Mouse (Mus musculus) Muller cell, postnatal 12 days (primary cell): ENCODE results near the gene Cd80.
"Not testable (repeated sequence)": the region's sequence is repeated elsewhere in the genome, so short reads cannot be mapped to it uniquely, and the experiment has no call there.

Experiments used
- DNase-seq: peaks from one replicate; pipeline ENCODE4 v3.0.0-alpha.2; 2015; ENCODE audit errors: inconsistent ontology term

The Cd80 gene

GRCm38 (mm10) chr16:38472507-38472873 is 17.1 kb downstream of the Cd80 start:
- no peak for DNase-seq

GRCm38 (mm10) chr16:38473661-38474060 is 18.3 kb downstream of the Cd80 start:
- no peak for DNase-seq

GRCm38 (mm10) chr16:38474677-38475286 is 19.4 kb downstream of the Cd80 start:
- DNase-seq = no peak

- peak; percentile 5 for DNase-seq
Measured at GRCm38 (mm10) chr16:38475681-38476311, 20.4 kb downstream of the Cd80 start.

- peak; percentile 75 for DNase-seq
Measured at GRCm38 (mm10) chr16:38476312-38477240, 21.2 kb downstream of the Cd80 start.

- DNase-seq = not testable (repeated sequence)
Measured at GRCm38 (mm10) chr16:38477241-38477608, 21.9 kb downstream of the Cd80 start.

GRCm38 (mm10) chr16:38478296-38478695 is 22.9 kb downstream of the Cd80 start:
- no peak for DNase-seq

GRCm38 (mm10) chr16:38481327-38481726 is 26.0 kb downstream of the Cd80 start:
- no peak for DNase-seq

- peak; percentile 4 for DNase-seq
Measured at GRCm38 (mm10) chr16:38482780-38483562, 27.6 kb downstream of the Cd80 start.

GRCm38 (mm10) chr16:38483582-38484309 is 28.4 kb downstream of the Cd80 start:
- DNase-seq = no peak

GRCm38 (mm10) chr16:38492551-38492950 is 37.2 kb downstream of the Cd80 start:
- DNase-seq = no peak

- DNase-seq = no peak
Measured at GRCm38 (mm10) chr16:38493890-38494289, 38.5 kb downstream of the Cd80 start.

- DNase-seq = no peak
Measured at GRCm38 (mm10) chr16:38496604-38497140, 41.3 kb downstream of the Cd80 start.

GRCm38 (mm10) chr16:38502469-38502868 is 47.1 kb downstream of the Cd80 start:
- no peak for DNase-seq

- DNase-seq = no peak
Measured at GRCm38 (mm10) chr16:38503528-38503927, 48.2 kb downstream of the Cd80 start.

GRCm38 (mm10) chr16:38506041-38506634 is 50.8 kb downstream of the Cd80 start:
- peak; percentile 26 for DNase-seq

- DNase-seq = no peak
Measured at GRCm38 (mm10) chr16:38510846-38511245, 55.5 kb downstream of the Cd80 start.

- peak; percentile 29 for DNase-seq
Measured at GRCm38 (mm10) chr16:38519140-38519539, 63.8 kb downstream of the Cd80 start.

GRCm38 (mm10) chr16:38521211-38521987 is 66.0 kb downstream of the Cd80 start:
- DNase-seq = no peak
